In the genomic region with DNA sequence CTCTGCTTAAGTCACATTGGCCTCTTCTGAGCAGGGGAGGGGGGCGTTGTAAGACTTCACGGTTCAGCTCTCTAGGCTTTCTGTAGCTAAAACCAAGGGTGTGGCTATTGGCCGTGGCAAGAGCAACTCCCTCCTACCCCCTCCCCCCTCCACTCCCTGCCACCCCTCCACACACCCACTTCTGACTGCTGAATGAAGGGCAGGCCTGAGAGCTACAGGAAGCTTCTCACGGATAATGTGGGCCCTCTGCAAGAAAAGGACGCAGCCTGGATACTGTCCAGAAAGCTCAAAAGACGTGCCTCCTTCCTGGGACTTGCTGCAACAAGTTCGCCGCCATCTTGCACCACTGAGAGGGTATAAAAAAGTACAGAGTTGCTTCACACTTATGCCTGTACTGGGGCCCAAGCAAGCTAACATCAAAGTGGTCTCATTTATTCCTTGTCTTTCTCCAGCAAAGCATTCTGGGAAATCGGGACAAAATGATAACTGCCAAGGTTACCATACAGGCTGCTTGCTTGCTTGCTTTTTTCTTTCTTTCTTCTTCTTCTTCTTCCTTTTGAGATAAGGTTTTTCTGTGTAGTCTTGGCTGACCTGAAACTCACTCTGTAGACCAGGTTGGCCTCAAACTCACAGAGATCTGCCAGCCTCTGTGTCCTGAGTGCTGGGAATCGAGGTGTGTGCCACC, we compare ENCODE assay signal across 21 mouse cellular contexts. TPM values are rescaled to one million over a fixed set of nuclear protein-coding genes. Genes with fewer than 3 reads are reported as not detected.
DNase-seq lines count a peak whose midpoint lies in the region; ATAC-seq and TF ChIP-seq lines count a peak whose summit lies in the region.
"Had no signal": no experiment of that assay in that cellular context is flagged by ENCODE, and none has a peak within 500 bp of the region (broad histone marks: within the 10 kb centered on the region; RNA-seq: fewer than 3 reads in every experiment).

No protein-coding gene starts in this region.

- no peak overlapping the region for H3K4me2 ChIP-seq in kidney, embryonic 14.5 days (replicated peaks; ENCODE audit: low read depth, low read length)
- H3K4me2 ChIP-seq in lung, postnatal 0 days (replicated peaks; ENCODE audit: low read depth, low read length) = no peak overlapping the region
- no peak overlapping the region for H3K4me2 ChIP-seq in stomach, embryonic 14.5 days (replicated peaks; ENCODE audit: low read depth, low read length)

- no peak for DNase-seq in kidney, postnatal 25 days
- peak; percentile 19 for DNase-seq in lung, postnatal 0 days (ENCODE audit: low spot score)
- DNase-seq in lung, postnatal 10 days = no peak
- peak; percentile 73 for DNase-seq in R1 (ENCODE audit: low read depth, low spot score)
- DNase-seq in cerebellum, postnatal 14 days = no peak
- no peak for DNase-seq in adrenal gland, adult (ENCODE audit: inconsistent age in 2 of 2, low spot score in 1 of 2)
- DNase-seq: adrenal gland, postnatal 10 days; B cell, adult 2 months; cerebellum, postnatal 25 days; gastrocnemius, postnatal 25 days; kidney, adult 9 months; layer of hippocampus, postnatal 36 days; liver; retina, postnatal 1 day; thymus, postnatal 36 days had no signal

- TF ChIP-seq EP300 in lung, postnatal 0 days (IDR thresholded peaks at IDR 0.05) = no peak

- H3K36me3 ChIP-seq in kidney, embryonic 14.5 days (ENCODE audit: control insufficient read depth, insufficient read depth, low read length) = no peaks in the 10 kb centered on the region
- no peaks in the 10 kb centered on the region for H3K36me3 ChIP-seq in lung, postnatal 0 days (ENCODE audit: insufficient read depth, low read length)
- no peaks in the 10 kb centered on the region for H3K36me3 ChIP-seq in stomach, embryonic 14.5 days (ENCODE audit: control insufficient read depth, insufficient read depth, low read length)
- H3K36me3 ChIP-seq: hindbrain, embryonic 10.5 days had no signal

- no peaks in the 10 kb centered on the region for H3K9me3 ChIP-seq in kidney, embryonic 14.5 days (ENCODE audit: control insufficient read depth, low read length)
- no peaks in the 10 kb centered on the region for H3K9me3 ChIP-seq in lung, postnatal 0 days (ENCODE audit: low read length)
- H3K9me3 ChIP-seq in stomach, embryonic 14.5 days (ENCODE audit: control insufficient read depth, low read depth, low read length) = no peaks in the 10 kb centered on the region
- H3K9me3 ChIP-seq: hindbrain, embryonic 10.5 days had no signal

- no peak for TF ChIP-seq CTCF in lung, postnatal 0 days (IDR thresholded peaks at IDR 0.05)

- H3K27ac ChIP-seq in kidney, embryonic 14.5 days (ENCODE audit: low read depth, low read length) = no peak overlapping the region
- H3K27ac ChIP-seq in lung, postnatal 0 days (ENCODE audit: low read length) = no peak overlapping the region
- no peak overlapping the region for H3K27ac ChIP-seq in stomach, embryonic 14.5 days (ENCODE audit: low read length)
- H3K27ac ChIP-seq: hindbrain, embryonic 10.5 days; layer of hippocampus, adult 2 months had no signal

- H3K27me3 ChIP-seq in kidney, embryonic 14.5 days (ENCODE audit: control insufficient read depth, insufficient read depth, low read length) = no peaks in the 10 kb centered on the region
- H3K27me3 ChIP-seq in lung, postnatal 0 days (replicated peaks; ENCODE audit: insufficient read depth, low read length) = no peaks in the 10 kb centered on the region
- no peaks in the 10 kb centered on the region for H3K27me3 ChIP-seq in stomach, embryonic 14.5 days (ENCODE audit: control insufficient read depth, insufficient read depth, low read length)

- peak overlapping the region; percentile 18; the same call in 1 of the 2 replicates for H3K9ac ChIP-seq in kidney, embryonic 14.5 days (ENCODE audit: low read depth, low read length)
- H3K9ac ChIP-seq in lung, postnatal 0 days (replicated peaks; ENCODE audit: low read depth) = no peak overlapping the region
- H3K9ac ChIP-seq in stomach, embryonic 14.5 days (replicated peaks; ENCODE audit: low read depth, low read length) = no peak overlapping the region

- H3K4me1 ChIP-seq in kidney, embryonic 14.5 days (ENCODE audit: control insufficient read depth, insufficient read depth, low read length) = no peaks in the 10 kb centered on the region
- no peaks in the 10 kb centered on the region for H3K4me1 ChIP-seq in lung, postnatal 0 days (ENCODE audit: insufficient read depth, low read depth, low read length)
- no peaks in the 10 kb centered on the region for H3K4me1 ChIP-seq in stomach, embryonic 14.5 days (ENCODE audit: control insufficient read depth, insufficient read depth, low read length)

- ATAC-seq in kidney, embryonic 14.5 days (ENCODE audit: low FRiP score, low TSS enrichment) = peak; percentile 55
- no peak for ATAC-seq in lung, postnatal 0 days
- peak; percentile 65 for ATAC-seq in stomach, embryonic 14.5 days (ENCODE audit: insufficient number of reproducible peaks, insufficient read depth, low FRiP score, low read depth)
- ATAC-seq: forebrain, embryonic 14.5 days; midbrain, embryonic 16.5 days had no signal

- no peak overlapping the region for H3K4me3 ChIP-seq in kidney, embryonic 14.5 days (ENCODE audit: low read length)
- H3K4me3 ChIP-seq in lung, postnatal 0 days (ENCODE audit: low read depth, low read length) = no peak overlapping the region
- H3K4me3 ChIP-seq in stomach, embryonic 14.5 days (ENCODE audit: low read depth, low read length) = no peak overlapping the region
- H3K4me3 ChIP-seq: hindbrain, embryonic 10.5 days; layer of hippocampus, adult 2 months had no signal

- WGBS in kidney, embryonic 14.5 days = 48% methylated on average over 10 of the region's 10 CpGs
- 34% methylated on average over 10 of the region's 10 CpGs for WGBS in lung, postnatal 0 days
- WGBS in stomach, embryonic 14.5 days = 42% methylated on average over 10 of the region's 10 CpGs

RNA-seq across cellular contexts. Expression of a gene that starts 21.2 kb away (rescaled TPM):
- 11.8 and 15.1 TPM in 2 replicates for polyA plus RNA-seq in kidney, embryonic 14.5 days (2014; fragmentation: Nextera tagmentation; extraction: Ambion mirVana)
- 36.7 and 40.6 TPM in 2 replicates for polyA plus RNA-seq in lung, postnatal 0 days (2015; fragmentation: Nextera tagmentation; extraction: Ambion mirVana)
- 24.2 and 26.1 TPM in 2 replicates for polyA plus RNA-seq in stomach, embryonic 14.5 days (2014; fragmentation: Nextera tagmentation; extraction: Ambion mirVana)

RNA-seq across cellular contexts. Expression of a gene that starts 38.7 kb away (rescaled TPM):
- polyA plus RNA-seq in kidney, embryonic 14.5 days (2014; fragmentation: Nextera tagmentation; extraction: Ambion mirVana) = 0.30 and 0.51 TPM in 2 replicates
- 2.9 and 6.3 TPM in 2 replicates for polyA plus RNA-seq in lung, postnatal 0 days (2015; fragmentation: Nextera tagmentation; extraction: Ambion mirVana)
- polyA plus RNA-seq in stomach, embryonic 14.5 days (2014; fragmentation: Nextera tagmentation; extraction: Ambion mirVana) = 0.59 and 0.80 TPM in 2 replicates

Comparison
In these comparisons a context has a peak if more than half of its experiments do, and no peak if none do; other contexts are left out.
1. DNase-seq: peak in lung, postnatal 0 days (single experiment) and R1 (single experiment); none in kidney, postnatal 25 days (0 of 2), lung, postnatal 10 days (single experiment), cerebellum, postnatal 14 days (0 of 2) and adrenal gland, adult (0 of 2).